Mouse (Mus musculus) Patski (cell line): ENCODE measurements around the gene Hoxc9. TPM values are rescaled to one million over a fixed set of nuclear protein-coding genes. Genes with fewer than 3 reads are reported as not detected.

ENCODE experiments used
- ATAC-seq: fragments of 100-300 bp; one replicate; pipeline ENCODE4 v1.8.0; 2021
- CTCF ChIA-PET: fragments of 350-600 bp; sonication (Branson Sonifier 250); formaldehyde crosslinking; loops from one replicate; lab custom pipeline; 2022; ENCODE audit warnings: inconsistent platforms; lab: Charles Lee
- POLR2A ChIA-PET: fragments of 350-600 bp; sonication (Branson Sonifier 250); formaldehyde crosslinking; loops from one replicate; lab custom pipeline; 2022; ENCODE audit warnings: antibody characterized with exemption, inconsistent platforms; lab: Charles Lee
- DNase-seq: peaks from one replicate; pipeline ENCODE4 v3.0.0-alpha.2; 2011; ENCODE audit warnings: low read depth, low spot score
- H3K27me3 ChIP-seq: fragments of 371-371 bp; one replicate; pipeline ENCODE4 v1.5.1; 2021
- CTCF ChIP-seq: fragments of 100-300 bp; IDR thresholded peaks from one replicate; pipeline ENCODE4 v1.5.1; 2021
- in situ Hi-C: fragments of 300-500 bp; cut with MboI; formaldehyde crosslinking; loops from 3 replicates; pipeline ENCODE4 v1.11.1; 2018; ENCODE audit warnings: low pct_unique_long_range_greater_than_20kb, mixed read lengths
- polyA plus RNA-seq: library from polyadenylated mRNA; unstranded; gene quantifications from one replicate; pipeline ENCODE4 v1.2.3, GENCODE M21; 2021

Hoxc9 gene
- polyA plus RNA-seq, 1 experiment from 2014 or later = 5.8 TPM

- no peaks in the 10 kb centered on the region for H3K27me3 ChIP-seq
- in situ Hi-C loops = no loop called here
- CTCF ChIA-PET = no interaction called here
- DNase-seq (no peak), ATAC-seq (no peak)
- POLR2A ChIA-PET = no interaction called here
- no peak for TF ChIP-seq CTCF
Measured at GRCm38 (mm10) chr15:102975688-102976111, 539 bp upstream of the Hoxc9 start.

GRCm38 (mm10) chr15:102976631-102977422 lies 588 bp downstream of the Hoxc9 start:
- DNase-seq (no peak), ATAC-seq (no peak)
- ChIA-PET CTCF (interaction anchor here (2.1 to 8.2 kb wide), 2 partner anchors 11 to 202 kb away, joined by 8 to 63 read pairs; partner anchors contain the start of gene Hoxc10), POLR2A (interaction anchor here (1.2 kb wide), 1 partner anchor 22 kb away, joined by 5 read pairs; no protein-coding TSS in a partner anchor)
- H3K27me3 ChIP-seq = no peaks in the 10 kb centered on the region
- no peak for TF ChIP-seq CTCF
- in situ Hi-C loops = no loop called here

- ATAC-seq (no peak), DNase-seq (no peak)
- CTCF ChIA-PET = interaction anchor here (2.1 to 8.2 kb wide), 2 partner anchors 11 to 201 kb away, joined by 8 to 63 read pairs; partner anchors contain the start of gene Hoxc10
- POLR2A ChIA-PET = interaction anchor here (1.2 kb wide), 1 partner anchor 21 kb away, joined by 5 read pairs; no protein-coding TSS in a partner anchor
- in situ Hi-C loops = no loop called here
- TF ChIP-seq CTCF = no peak
- no peaks in the 10 kb centered on the region for H3K27me3 ChIP-seq
Measured at GRCm38 (mm10) chr15:102977423-102977974, 1.3 kb downstream of the Hoxc9 start.

GRCm38 (mm10) chr15:102978615-102979515 lies 2.6 kb downstream of the Hoxc9 start:
- ChIA-PET CTCF (interaction anchor here (1.3 to 8.2 kb wide), 5 partner anchors 13 to 329 kb away, joined by 4 to 63 read pairs (median 8); partner anchors contain the start of gene Hoxc10), POLR2A (interaction anchor here (0.7 to 2.1 kb wide), 3 partner anchors 9 to 28 kb away, joined by 3 to 10 read pairs (median 5); partner anchors contain the start of genes Hoxc10 and Hoxc5)
- TF ChIP-seq CTCF = no peak
- ATAC-seq (no peak), DNase-seq (no peak)
- in situ Hi-C loops = no loop called here
- H3K27me3 ChIP-seq = no peaks in the 10 kb centered on the region

GRCm38 (mm10) chr15:102979936-102980335 lies 3.7 kb downstream of the Hoxc9 start:
- TF ChIP-seq CTCF = no peak
- in situ Hi-C loops = loop anchor here (10.0 kb wide), 1 partner anchor 335 kb away; the partner anchor contains the start of gene Gpr84
- ATAC-seq (no peak), DNase-seq (no peak)
- CTCF ChIA-PET = interaction anchor here (1.1 to 8.2 kb wide), 6 partner anchors 14 to 349 kb away, joined by 3 to 63 read pairs (median 4); partner anchors contain the start of gene Hoxc10
- POLR2A ChIA-PET = interaction anchor here (0.7 to 2.1 kb wide), 3 partner anchors 11 to 27 kb away, joined by 3 to 10 read pairs (median 5); partner anchors contain the start of genes Hoxc10 and Hoxc5
- H3K27me3 ChIP-seq = no peaks in the 10 kb centered on the region

- CTCF ChIA-PET = interaction anchor here (1.1 to 8.2 kb wide), 5 partner anchors 14 to 349 kb away, joined by 3 to 63 read pairs (median 4); partner anchors contain the start of gene Hoxc10
- no peak for ATAC-seq
- POLR2A ChIA-PET = interaction anchor here (2.1 kb wide), 1 partner anchor 14 kb away, joined by 10 read pairs; the partner anchor contains the start of genes Hoxc10 and Hoxc5
- TF ChIP-seq CTCF = no peak
- no peak for DNase-seq
- in situ Hi-C loops = loop anchor here (10.0 kb wide), 1 partner anchor 334 kb away; the partner anchor contains the start of gene Gpr84
- no peaks in the 10 kb centered on the region for H3K27me3 ChIP-seq
Measured at GRCm38 (mm10) chr15:102980352-102980751, 4.1 kb downstream of the Hoxc9 start.

- CTCF ChIA-PET = interaction anchor here (1.1 to 8.2 kb wide), 4 partner anchors 15 to 348 kb away, joined by 3 to 63 read pairs (median 8); partner anchors contain the start of gene Hoxc10
- ATAC-seq (no peak), DNase-seq (no peak)
- no peak for TF ChIP-seq CTCF
- in situ Hi-C loops = loop anchor here (10.0 kb wide), 1 partner anchor 334 kb away; the partner anchor contains the start of gene Gpr84
- POLR2A ChIA-PET = interaction anchor here (2.1 kb wide), 1 partner anchor 14 kb away, joined by 10 read pairs; the partner anchor contains the start of genes Hoxc10 and Hoxc5
- no peaks in the 10 kb centered on the region for H3K27me3 ChIP-seq
Measured at GRCm38 (mm10) chr15:102980912-102981311, 4.7 kb downstream of the Hoxc9 start.

- ChIA-PET CTCF (interaction anchor here (0.9 to 8.2 kb wide), 5 partner anchors 15 to 197 kb away, joined by 3 to 63 read pairs (median 3); partner anchors contain the start of gene Hoxc10), POLR2A (interaction anchor here (1.0 kb wide), 1 partner anchor 112 kb away, joined by 3 read pairs; no protein-coding TSS in a partner anchor)
- H3K27me3 ChIP-seq = no peaks in the 10 kb centered on the region
- peak; percentile 28 for ATAC-seq
- no peak for DNase-seq
- in situ Hi-C loops = loop anchor here (10.0 kb wide), 1 partner anchor 333 kb away; the partner anchor contains the start of gene Gpr84
- no peak for TF ChIP-seq CTCF
Measured at GRCm38 (mm10) chr15:102981379-102982288, 5.4 kb downstream of the Hoxc9 start.
